28 mouse cellular contexts compared by ENCODE assay signal in the genomic region with DNA sequence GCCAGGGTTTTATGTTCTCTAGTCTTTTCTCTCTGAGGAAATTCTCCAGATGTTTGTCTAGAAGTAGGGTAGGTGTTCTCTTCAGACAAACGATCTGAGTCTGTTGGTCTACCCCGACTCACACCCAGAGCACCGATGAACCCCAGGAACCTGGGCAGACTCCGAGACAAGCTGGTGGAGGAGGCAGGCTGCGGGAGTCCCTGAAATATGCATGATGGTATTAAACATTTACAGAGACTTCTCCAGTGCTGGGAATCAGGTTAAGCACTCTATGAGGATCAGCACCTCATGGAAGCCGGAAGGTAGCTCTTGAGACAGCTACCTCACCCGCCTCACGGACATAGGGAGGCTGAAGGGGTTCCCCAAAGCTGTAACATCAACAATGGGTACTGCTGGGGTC. TPM values are rescaled to one million over a fixed set of nuclear protein-coding genes. Genes with fewer than 3 reads are reported as not detected.
DNase-seq lines count a peak whose midpoint lies in the region; ATAC-seq and TF ChIP-seq lines count a peak whose summit lies in the region.
"Had no signal": no experiment of that assay in that cellular context is flagged by ENCODE, and none has a peak within 500 bp of the region (broad histone marks: within the 10 kb centered on the region; RNA-seq: fewer than 3 reads in every experiment).

No protein-coding gene starts in this region.

- ATAC-seq in kidney, embryonic 14.5 days (ENCODE audit: low FRiP score, low TSS enrichment) = no peak
- no peak for ATAC-seq in granulocyte monocyte progenitor cell, adult 5-6 weeks (replicated peaks; ENCODE audit: poor library complexity, severe bottlenecking)
- ATAC-seq: forebrain, embryonic 13.5 days; forebrain, embryonic 16.5 days; Patski had no signal

- H3K4me3 ChIP-seq in kidney, embryonic 14.5 days (ENCODE audit: low read length) = no peak overlapping the region
- H3K4me3 ChIP-seq in E14TG2a.4 (replicated peaks; ENCODE audit: low read length) = 0 out of 2 replicates have a peak overlapping the region, but pooled peaks have one; percentile 13
- H3K4me3 ChIP-seq: forebrain, embryonic 10.5 days; forebrain, embryonic 13.5 days; hindbrain, embryonic 12.5 days; hindbrain, embryonic 15.5 days had no signal

- H3K9ac ChIP-seq in kidney, embryonic 14.5 days (ENCODE audit: low read depth, low read length) = no peak overlapping the region
- H3K9ac ChIP-seq: forebrain, embryonic 13.5 days; hindbrain, embryonic 12.5 days; hindbrain, embryonic 15.5 days had no signal

- 84% methylated on average over 8 of the region's 8 CpGs for WGBS in kidney, embryonic 14.5 days

- no peak for TF ChIP-seq CTCF in E14TG2a.4 (conservative IDR thresholded peaks at IDR 0.05; ENCODE audit: low read length)

- no peaks in the 10 kb centered on the region for H3K36me3 ChIP-seq in kidney, embryonic 14.5 days (ENCODE audit: control insufficient read depth, insufficient read depth, low read length)
- no peaks in the 10 kb centered on the region for H3K36me3 ChIP-seq in E14TG2a.4 (ENCODE audit: insufficient read depth, low read length)
- H3K36me3 ChIP-seq: forebrain, embryonic 10.5 days; G1E; hindbrain, embryonic 12.5 days; hindbrain, embryonic 15.5 days had no signal

- H3K4me1 ChIP-seq in kidney, embryonic 14.5 days (ENCODE audit: control insufficient read depth, insufficient read depth, low read length) = no peaks in the 10 kb centered on the region
- H3K4me1 ChIP-seq in E14TG2a.4 (replicated peaks; ENCODE audit: low read depth, low read length) = peaks cover 39% of the 10 kb centered on the region
- H3K4me1 ChIP-seq: forebrain, embryonic 10.5 days; forebrain, embryonic 13.5 days; hindbrain, embryonic 15.5 days had no signal

- no peak overlapping the region for H3K27ac ChIP-seq in kidney, embryonic 14.5 days (ENCODE audit: low read depth, low read length)
- H3K27ac ChIP-seq: forebrain, embryonic 10.5 days; forebrain, embryonic 13.5 days; hindbrain, embryonic 12.5 days; hindbrain, embryonic 15.5 days had no signal

- H3K9me3 ChIP-seq in kidney, embryonic 14.5 days (ENCODE audit: control insufficient read depth, low read length) = no peaks in the 10 kb centered on the region
- peaks cover 16% of the 10 kb centered on the region for H3K9me3 ChIP-seq in E14TG2a.4 (ENCODE audit: low read length)
- H3K9me3 ChIP-seq: forebrain, embryonic 10.5 days; forebrain, embryonic 13.5 days; G1E; hindbrain, embryonic 12.5 days; hindbrain, embryonic 15.5 days had no signal

- DNase-seq in kidney, adult 11 months = peak; percentile 52
- peak; percentile 43 for DNase-seq in kidney, adult 9 months
- DNase-seq in kidney, postnatal 25 days = peak; percentile 20 to 61
- no peak for DNase-seq in right cerebral cortex, postnatal 25 days
- DNase-seq in layer of hippocampus, adult 9-11 months = no peak
- DNase-seq: adrenal gland, adult 2 months; adrenal gland, postnatal 14 days; cerebellum, adult 11 months; cerebellum, adult 8-10 months; cerebellum, postnatal 14 days; gastrocnemius, postnatal 10 days; gastrocnemius, postnatal 36 days; heart, adult 11 months had no signal

- no peak overlapping the region for H3K4me2 ChIP-seq in kidney, embryonic 14.5 days (replicated peaks; ENCODE audit: low read depth, low read length)
- H3K4me2 ChIP-seq: forebrain, embryonic 13.5 days; heart, embryonic 11.5 days; hindbrain, embryonic 12.5 days; hindbrain, embryonic 15.5 days had no signal

- H3K27me3 ChIP-seq in kidney, embryonic 14.5 days (ENCODE audit: control insufficient read depth, insufficient read depth, low read length) = no peaks in the 10 kb centered on the region
- no peaks in the 10 kb centered on the region for H3K27me3 ChIP-seq in E14TG2a.4 (ENCODE audit: insufficient read depth, low read length)
- H3K27me3 ChIP-seq: forebrain, embryonic 13.5 days; hindbrain, embryonic 12.5 days; hindbrain, embryonic 15.5 days had no signal

RNA-seq across cellular contexts. Expression of a gene that starts 37.9 kb away (rescaled TPM):
- 3.5 and 4.7 TPM in 2 replicates for polyA plus RNA-seq in kidney, embryonic 14.5 days (2014; fragmentation: Nextera tagmentation; extraction: Ambion mirVana)
- total RNA-seq in granulocyte monocyte progenitor cell, adult 5-6 weeks (2014; fragmentation: Nextera tagmentation) = 1.9 TPM in 1 of 2 replicates, not detected in the other
- total RNA-seq in granulocyte monocyte progenitor cell, adult 5-6 weeks (2017) = 0.21 and 0.43 TPM in 2 replicates
- total RNA-seq: adrenal gland, adult 2 months; gastrocnemius, adult 18-20 months; gastrocnemius, postnatal 10 days; gastrocnemius, postnatal 36 days; heart, adult 8-10 months had no signal
- polyA plus RNA-seq: adrenal gland, adult 2 months; heart, postnatal 0 days; hindbrain, embryonic 15.5 days had no signal

RNA-seq across cellular contexts. Expression of a gene that starts 41.3 kb away (rescaled TPM):
- 1.9 TPM in 2 replicates for polyA plus RNA-seq in kidney, embryonic 14.5 days (2014; fragmentation: Nextera tagmentation; extraction: Ambion mirVana)
- 0.26 and 2.5 TPM in 2 replicates for total RNA-seq in granulocyte monocyte progenitor cell, adult 5-6 weeks (2014; fragmentation: Nextera tagmentation)
- total RNA-seq in granulocyte monocyte progenitor cell, adult 5-6 weeks (2017) = 0.17 and 0.62 TPM in 2 replicates
- total RNA-seq: adrenal gland, adult 2 months; gastrocnemius, adult 18-20 months; gastrocnemius, postnatal 36 days; heart, adult 8-10 months had no signal
- polyA plus RNA-seq: adrenal gland, adult 2 months; forebrain, embryonic 10.5 days had no signal

RNA-seq across cellular contexts. Expression of a gene that starts 59.9 kb away (rescaled TPM):
- 0.69 and 0.89 TPM in 2 replicates for polyA plus RNA-seq in kidney, embryonic 14.5 days (2014; fragmentation: Nextera tagmentation; extraction: Ambion mirVana)
- total RNA-seq in granulocyte monocyte progenitor cell, adult 5-6 weeks (2014; fragmentation: Nextera tagmentation) = not detected in 2 replicates
- total RNA-seq in granulocyte monocyte progenitor cell, adult 5-6 weeks (2017) = not detected in 2 replicates
- total RNA-seq: hematopoietic stem cell, adult 5-6 weeks had no signal
- polyA plus RNA-seq: G1E had no signal

Comparison
In these comparisons a context has a peak if more than half of its experiments do, and no peak if none do; other contexts are left out.
1. DNase-seq: peak in kidney, adult 11 months (single experiment), kidney, adult 9 months (single experiment) and kidney, postnatal 25 days (2 of 2); none in right cerebral cortex, postnatal 25 days (single experiment) and layer of hippocampus, adult 9-11 months (single experiment).